Mouse (Mus musculus): Measurements from ENCODE around the gene Fbxo24. TPM values are rescaled to one million over a fixed set of nuclear protein-coding genes. Genes with fewer than 3 reads are reported as not detected.

The Fbxo24 gene
- polyA plus RNA-seq, 1 experiment = 0.29 TPM

DNA sequence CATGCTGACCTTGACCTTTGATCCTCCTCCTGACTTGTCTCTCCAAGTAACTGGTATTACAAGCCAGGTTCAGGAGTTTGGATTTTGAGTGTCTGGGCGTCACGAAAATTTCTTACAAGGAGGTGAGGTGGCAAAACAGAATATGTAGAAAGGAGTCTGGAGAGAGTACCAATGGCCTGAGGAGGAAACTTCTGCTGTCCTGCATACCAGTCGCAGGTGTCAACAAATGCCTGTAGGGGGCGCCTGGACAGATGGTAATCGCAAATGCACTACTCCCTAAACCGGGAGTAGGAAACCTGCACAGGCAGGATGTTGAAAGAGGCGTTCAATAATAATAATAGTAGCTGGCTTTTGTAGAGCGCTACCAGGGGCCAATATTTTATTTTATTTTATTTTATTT, 43.8 kb downstream of the Fbxo24 start:
- Histone ChIP-seq H3K36me3 (ENCODE audit: control insufficient read depth, insufficient read depth) (no peaks in the 10 kb centered on the region), H3K79me3 (ENCODE audit: low read depth) (no peaks in the 10 kb centered on the region), H3ac (ENCODE audit: control insufficient read depth, insufficient read length, low read depth) (no peak overlapping the region), H3K79me2 (ENCODE audit: control insufficient read depth, insufficient read depth) (no peaks in the 10 kb centered on the region), H3K4me3 (ENCODE audit: insufficient read depth, poor library complexity, severe bottlenecking) (no peak overlapping the region), H3K27me3 (ENCODE audit: control insufficient read depth, insufficient read depth, insufficient read length) (peaks cover 26% of the 10 kb centered on the region)
- TF ChIP-seq CTCF (IDR thresholded peaks at IDR 0.05; ENCODE audit: control insufficient read depth, insufficient read depth, insufficient read length) = peak; percentile 19
- TF ChIP-seq FOSL1 (IDR thresholded peaks at IDR 0.05; ENCODE audit: insufficient read depth, low read length, poor library complexity, severe bottlenecking) = no peak

DNA sequence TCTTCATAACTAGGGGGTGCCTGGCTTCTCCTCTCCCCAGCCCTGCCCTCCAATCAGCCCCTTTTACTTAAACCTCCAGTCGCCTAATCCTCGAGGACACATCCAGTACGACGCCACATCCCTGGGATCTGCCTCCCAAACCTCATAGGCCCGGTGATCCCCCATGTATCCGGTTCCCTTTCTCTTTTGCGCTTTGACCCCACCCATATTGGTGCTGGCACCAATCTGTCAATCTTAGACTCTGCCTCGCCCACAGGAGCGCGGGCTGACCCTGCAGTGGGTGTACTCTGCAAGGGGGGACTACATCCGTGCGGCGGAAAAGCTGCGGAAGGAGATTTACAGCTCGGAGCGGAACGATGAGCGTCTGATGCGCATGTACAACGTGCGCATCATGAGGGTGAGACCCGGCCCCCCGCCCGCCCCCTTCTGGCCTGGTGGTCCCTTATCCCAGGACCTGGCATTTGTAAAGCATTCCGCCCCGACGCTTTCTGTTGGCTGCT, 45.1 kb downstream of the Fbxo24 start:
- Histone ChIP-seq H3K36me3 (ENCODE audit: control insufficient read depth, insufficient read depth) (no peaks in the 10 kb centered on the region), H3K79me2 (ENCODE audit: control insufficient read depth, insufficient read depth) (no peaks in the 10 kb centered on the region), H3K79me3 (ENCODE audit: low read depth) (no peaks in the 10 kb centered on the region), H3K4me3 (ENCODE audit: insufficient read depth, poor library complexity, severe bottlenecking) (no peak overlapping the region), H3K27me3 (ENCODE audit: control insufficient read depth, insufficient read depth, insufficient read length) (peaks cover 26% of the 10 kb centered on the region), H3ac (ENCODE audit: control insufficient read depth, insufficient read length, low read depth) (no peak overlapping the region)
- no peak for TF ChIP-seq MYOG (IDR thresholded peaks at IDR 0.05; ENCODE audit: control insufficient read depth, extremely low read depth, insufficient read length)
- no peak for TF ChIP-seq CTCF (IDR thresholded peaks at IDR 0.05; ENCODE audit: control insufficient read depth, insufficient read depth, insufficient read length)
- no peak for TF ChIP-seq MAX (IDR thresholded peaks at IDR 0.05)
- TF ChIP-seq USF1 (IDR thresholded peaks at IDR 0.05; ENCODE audit: low read depth) = no peak
- no peak for TF ChIP-seq MYOD1 (IDR thresholded peaks at IDR 0.05; ENCODE audit: control insufficient read depth, insufficient read length, low read depth)
- TF ChIP-seq CEBPB (IDR thresholded peaks at IDR 0.05; ENCODE audit: low read depth) = no peak

DNA sequence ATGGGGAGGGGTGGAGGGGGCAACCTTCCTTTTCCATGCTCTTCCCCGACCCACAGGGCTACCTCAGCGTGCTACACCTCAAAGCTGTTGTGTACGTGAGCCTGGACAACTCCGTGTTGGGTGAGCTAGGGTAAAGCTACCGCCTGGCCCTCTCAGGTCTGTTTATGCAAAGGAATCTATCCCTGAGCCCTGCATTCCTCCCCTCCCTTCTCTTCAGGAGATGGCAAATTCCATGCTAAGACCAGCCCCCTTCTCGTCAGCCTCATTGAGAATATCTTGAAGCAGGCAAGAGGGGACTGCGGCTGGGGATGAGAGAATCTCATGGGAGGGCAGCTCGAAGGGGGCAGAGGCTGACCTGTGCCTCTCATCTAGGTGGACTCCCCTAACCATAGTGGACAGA, 46.1 kb downstream of the Fbxo24 start:
- no peaks in the 10 kb centered on the region for H3K79me2 ChIP-seq (ENCODE audit: control insufficient read depth, insufficient read depth)
- H3K79me3 ChIP-seq (ENCODE audit: low read depth) = no peaks in the 10 kb centered on the region
- peaks cover 30% of the 10 kb centered on the region for H3K27me3 ChIP-seq (ENCODE audit: control insufficient read depth, insufficient read depth, insufficient read length)
- no peaks in the 10 kb centered on the region for H3K36me3 ChIP-seq (ENCODE audit: control insufficient read depth, insufficient read depth)
- no peak overlapping the region for H3K4me3 ChIP-seq (ENCODE audit: insufficient read depth, poor library complexity, severe bottlenecking)
- TF ChIP-seq MYOD1 (IDR thresholded peaks at IDR 0.05; ENCODE audit: control insufficient read depth, insufficient read length, low read depth) (no peak), CEBPB (IDR thresholded peaks at IDR 0.05; ENCODE audit: low read depth) (no peak), USF1 (IDR thresholded peaks at IDR 0.05; ENCODE audit: low read depth) (no peak), FOSL1 (IDR thresholded peaks at IDR 0.05; ENCODE audit: insufficient read depth, low read length, poor library complexity, severe bottlenecking) (no peak), MAX (IDR thresholded peaks at IDR 0.05) (no peak), MYOG (IDR thresholded peaks at IDR 0.05; ENCODE audit: control insufficient read depth, extremely low read depth, insufficient read length) (no peak), CTCF (IDR thresholded peaks at IDR 0.05; ENCODE audit: control insufficient read depth, insufficient read depth, insufficient read length) (no peak)
- no peak overlapping the region for H3ac ChIP-seq (ENCODE audit: control insufficient read depth, insufficient read length, low read depth)

DNA sequence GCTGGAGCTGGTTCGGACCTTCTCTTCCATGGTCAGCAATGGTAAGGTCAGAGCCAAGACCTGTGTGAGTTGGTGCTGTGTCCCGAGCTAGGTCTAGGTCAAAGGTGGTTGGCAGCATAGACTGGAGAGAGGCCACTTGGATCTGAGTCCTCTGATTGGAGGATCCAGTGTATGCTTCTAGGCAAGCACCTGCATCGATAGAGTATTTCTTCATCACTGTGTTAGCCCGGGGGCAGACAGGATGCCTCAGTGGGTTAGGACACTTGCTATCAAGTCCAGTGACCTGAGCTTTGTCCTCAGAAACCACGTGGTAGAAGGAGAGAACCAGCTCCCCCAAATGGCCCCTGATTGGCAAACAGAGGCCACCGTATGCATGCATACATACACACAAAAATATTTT, 48.6 kb downstream of the Fbxo24 start:
- TF ChIP-seq CEBPB (IDR thresholded peaks at IDR 0.05; ENCODE audit: low read depth) (no peak), MAX (IDR thresholded peaks at IDR 0.05) (no peak), MYOG (IDR thresholded peaks at IDR 0.05; ENCODE audit: control insufficient read depth, extremely low read depth, insufficient read length) (no peak), CTCF (IDR thresholded peaks at IDR 0.05; ENCODE audit: control insufficient read depth, insufficient read depth, insufficient read length) (no peak), FOSL1 (IDR thresholded peaks at IDR 0.05; ENCODE audit: insufficient read depth, low read length, poor library complexity, severe bottlenecking) (no peak), MYOD1 (IDR thresholded peaks at IDR 0.05; ENCODE audit: control insufficient read depth, insufficient read length, low read depth) (no peak), USF1 (IDR thresholded peaks at IDR 0.05; ENCODE audit: low read depth) (no peak)
- H3K79me2 ChIP-seq (ENCODE audit: control insufficient read depth, insufficient read depth) = no peaks in the 10 kb centered on the region
- peaks cover 30% of the 10 kb centered on the region for H3K27me3 ChIP-seq (ENCODE audit: control insufficient read depth, insufficient read depth, insufficient read length)
- H3K4me3 ChIP-seq (ENCODE audit: insufficient read depth, poor library complexity, severe bottlenecking) = no peak overlapping the region
- H3K79me3 ChIP-seq (ENCODE audit: low read depth) = no peaks in the 10 kb centered on the region
- no peak overlapping the region for H3ac ChIP-seq (ENCODE audit: control insufficient read depth, insufficient read length, low read depth)
- H3K36me3 ChIP-seq (ENCODE audit: control insufficient read depth, insufficient read depth) = no peaks in the 10 kb centered on the region

DNA sequence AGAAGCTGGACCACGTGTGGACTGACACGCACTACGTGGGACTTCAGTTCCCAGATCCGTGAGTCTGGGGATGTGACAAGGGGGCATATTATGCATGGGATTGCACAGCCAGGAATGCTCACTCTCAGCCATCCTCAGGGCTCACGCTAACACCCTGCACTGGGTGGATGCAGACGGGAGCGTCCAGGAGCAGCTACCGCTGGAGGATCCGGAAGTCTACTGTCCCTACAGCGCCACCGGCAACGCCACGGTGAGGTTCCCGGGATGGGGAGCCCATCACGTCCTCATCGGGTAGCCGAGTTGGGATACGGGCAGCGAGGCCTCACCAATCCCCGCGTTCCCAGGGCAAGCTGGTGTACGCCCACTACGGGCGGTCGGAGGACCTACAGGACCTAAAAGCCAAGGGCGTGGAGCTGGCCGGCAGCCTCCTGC, 54.3 kb downstream of the Fbxo24 start:
- H3K4me3 ChIP-seq (ENCODE audit: insufficient read depth, poor library complexity, severe bottlenecking) = no peak overlapping the region
- no peaks in the 10 kb centered on the region for H3K79me3 ChIP-seq (ENCODE audit: low read depth)
- H3K79me2 ChIP-seq (ENCODE audit: control insufficient read depth, insufficient read depth) = no peaks in the 10 kb centered on the region
- no peak overlapping the region for H3ac ChIP-seq (ENCODE audit: control insufficient read depth, insufficient read length, low read depth)
- H3K27me3 ChIP-seq (ENCODE audit: control insufficient read depth, insufficient read depth, insufficient read length) = peaks cover 13% of the 10 kb centered on the region
- TF ChIP-seq USF1 (IDR thresholded peaks at IDR 0.05; ENCODE audit: low read depth) (no peak), CEBPB (IDR thresholded peaks at IDR 0.05; ENCODE audit: low read depth) (no peak), MYOG (IDR thresholded peaks at IDR 0.05; ENCODE audit: control insufficient read depth, extremely low read depth, insufficient read length) (no peak), CTCF (IDR thresholded peaks at IDR 0.05; ENCODE audit: control insufficient read depth, insufficient read depth, insufficient read length) (no peak), MAX (IDR thresholded peaks at IDR 0.05) (no peak), MYOD1 (IDR thresholded peaks at IDR 0.05; ENCODE audit: control insufficient read depth, insufficient read length, low read depth) (no peak), FOSL1 (IDR thresholded peaks at IDR 0.05; ENCODE audit: insufficient read depth, low read length, poor library complexity, severe bottlenecking) (no peak)
- H3K36me3 ChIP-seq (ENCODE audit: control insufficient read depth, insufficient read depth) = no peaks in the 10 kb centered on the region

Data from C2C12 (cell line).